Mouse (Mus musculus) gastrocnemius, postnatal 14 days (tissue): Measurements from ENCODE around the gene Cdk12. TPM values are rescaled to one million over a fixed set of nuclear protein-coding genes. Genes with fewer than 3 reads are reported as not detected.

Source experiments
- DNase-seq: peaks from one replicate; pipeline ENCODE4 v3.0.0; 2021; ENCODE audit warnings: mixed read lengths
- intact Hi-C: fragments of 180-260 bp; cut with DNase I; formaldehyde crosslinking; loops from one replicate; pipeline ENCODE4 v1.15.1; 2025; ENCODE audit warnings: low total_unique reads
- total RNA-seq, 2 experiments: library from RNA; stranded (reverse); gene quantifications; 2 replicates each; pipeline ENCODE4 v1.2.3; 2021

Gene Cdk12
- total RNA-seq, 2 experiments from 2014 or later: 14.6 to 17.0 TPM

DNA sequence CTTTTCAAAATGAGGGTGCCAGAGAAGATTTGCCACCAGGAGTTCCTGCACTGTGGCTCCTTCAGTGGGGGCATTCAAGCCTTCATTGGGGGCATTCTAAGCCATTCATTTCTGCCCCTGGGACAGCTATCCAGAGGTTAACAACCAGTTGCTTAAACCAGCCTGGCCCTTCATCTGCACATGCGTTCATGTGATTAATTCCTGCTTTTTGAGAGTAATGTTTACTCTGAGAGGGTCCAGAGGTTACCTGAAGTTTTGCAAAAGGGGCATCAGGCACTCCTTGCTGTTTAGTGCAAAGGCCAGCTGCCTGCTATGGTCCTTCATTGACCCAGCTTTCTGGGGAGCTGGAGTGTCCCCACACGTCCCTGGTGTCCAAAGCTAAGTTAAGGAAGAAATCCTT, 94.1 kb downstream of the Cdk12 start:
- intact Hi-C loops: no loop called here
- DNase-seq: no peak

DNA sequence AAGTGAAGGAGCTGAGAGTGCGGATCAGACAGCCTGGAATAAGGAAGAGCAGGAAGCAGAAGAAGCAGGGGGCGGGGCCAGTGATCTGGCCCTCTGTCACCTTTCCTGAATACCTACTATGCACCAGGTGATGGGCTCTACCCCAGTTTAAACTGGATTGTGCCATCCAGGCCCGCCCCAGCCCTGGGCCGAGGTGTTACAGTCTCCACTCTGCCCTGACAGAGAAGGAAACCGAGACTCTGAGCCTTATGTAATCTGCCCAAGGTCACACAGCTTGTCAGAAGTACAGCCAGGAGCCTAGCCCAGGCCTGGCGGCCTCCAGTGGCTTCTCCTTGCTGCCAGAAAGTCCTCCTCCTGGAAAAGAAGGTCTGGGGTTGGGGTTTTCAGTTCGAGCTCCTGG, 94.9 kb downstream of the Cdk12 start:
- no peak for DNase-seq
- intact Hi-C loops: no loop called here

DNA sequence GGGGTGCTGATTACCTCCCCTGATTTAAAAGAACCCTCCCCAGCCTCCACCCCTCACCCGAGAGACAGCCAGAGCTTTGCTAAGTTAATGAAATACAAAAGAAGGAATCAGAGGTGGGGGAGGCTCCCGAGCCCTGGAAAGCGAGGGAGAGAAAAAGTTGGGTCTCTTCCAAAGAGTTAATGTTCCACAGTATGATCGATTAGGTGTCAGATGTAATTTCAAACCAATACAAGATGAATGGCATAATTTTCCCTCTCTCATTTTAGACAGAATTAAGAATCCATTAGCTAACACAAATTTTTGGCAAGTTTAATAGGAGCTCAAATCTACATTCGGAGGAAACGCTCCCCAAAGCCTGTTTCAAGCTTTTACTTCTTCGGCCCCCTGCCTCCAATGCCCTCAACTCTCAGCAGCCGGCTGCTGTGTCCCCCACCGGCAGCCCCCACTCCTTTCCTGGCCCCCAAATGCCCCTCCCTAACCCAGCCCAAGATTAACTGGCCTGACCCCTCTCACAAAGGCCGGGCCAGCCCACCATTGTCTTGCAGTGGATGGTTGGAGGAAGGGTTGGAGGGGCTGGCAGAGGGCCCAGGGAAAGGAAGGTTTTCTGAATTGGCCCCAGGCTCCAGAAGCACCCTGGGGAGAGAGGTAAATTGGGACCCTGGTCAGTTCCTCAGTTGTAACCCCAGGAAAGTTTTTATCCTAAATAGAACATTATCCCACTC, 95.8 kb downstream of the Cdk12 start:
- intact Hi-C loops: no loop called here
- DNase-seq: no peak

DNA sequence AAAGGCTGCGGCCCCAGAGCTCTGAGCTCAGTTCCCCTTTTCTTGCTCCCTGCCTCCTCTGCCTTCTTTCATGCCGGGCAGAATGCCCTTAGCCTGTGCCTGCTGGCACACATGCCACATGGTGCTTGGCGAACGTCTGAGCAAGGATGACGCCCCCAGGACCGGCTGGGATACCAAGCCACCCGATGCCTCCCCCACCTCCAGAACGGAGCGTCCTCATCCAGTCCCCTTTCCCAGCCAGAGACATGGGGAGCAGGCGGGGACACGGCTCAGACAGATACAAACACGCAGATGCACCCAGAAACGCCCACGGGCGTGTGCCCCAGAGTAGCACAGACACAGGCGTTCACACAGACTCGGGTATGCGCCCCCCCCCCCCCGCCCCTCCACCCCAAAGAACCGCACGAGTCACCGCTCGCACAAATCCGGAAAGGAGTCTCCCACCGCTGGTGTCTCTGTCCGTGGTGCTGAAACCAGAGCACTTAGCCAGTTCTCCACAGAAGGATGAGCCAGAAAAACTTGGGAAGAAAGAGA, 111.0 kb downstream of the Cdk12 start:
- peak; percentile 62 for DNase-seq
- intact Hi-C loops: no loop called here

DNA sequence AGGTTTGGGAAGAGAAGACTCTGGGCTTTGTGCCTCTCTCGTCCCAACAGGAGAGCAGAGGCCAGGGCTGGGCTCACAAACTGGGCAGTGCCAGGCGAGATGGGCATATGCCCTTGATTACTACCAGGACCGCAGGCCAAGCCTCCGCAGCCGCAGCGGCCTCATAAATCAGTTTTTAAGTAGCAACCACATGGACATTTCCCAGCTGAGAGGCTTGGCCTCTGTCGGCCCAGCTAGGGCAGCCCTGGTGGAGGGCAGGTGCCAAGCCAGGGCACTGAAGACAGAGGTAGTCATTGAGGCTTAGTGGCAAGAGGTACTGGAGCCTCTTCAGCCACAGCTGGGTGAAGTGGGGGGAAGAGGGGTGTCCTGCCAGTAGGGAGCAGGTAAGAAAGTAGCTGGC, 114.6 kb downstream of the Cdk12 start:
- DNase-seq: no peak
- intact Hi-C loops: no loop called here

DNA sequence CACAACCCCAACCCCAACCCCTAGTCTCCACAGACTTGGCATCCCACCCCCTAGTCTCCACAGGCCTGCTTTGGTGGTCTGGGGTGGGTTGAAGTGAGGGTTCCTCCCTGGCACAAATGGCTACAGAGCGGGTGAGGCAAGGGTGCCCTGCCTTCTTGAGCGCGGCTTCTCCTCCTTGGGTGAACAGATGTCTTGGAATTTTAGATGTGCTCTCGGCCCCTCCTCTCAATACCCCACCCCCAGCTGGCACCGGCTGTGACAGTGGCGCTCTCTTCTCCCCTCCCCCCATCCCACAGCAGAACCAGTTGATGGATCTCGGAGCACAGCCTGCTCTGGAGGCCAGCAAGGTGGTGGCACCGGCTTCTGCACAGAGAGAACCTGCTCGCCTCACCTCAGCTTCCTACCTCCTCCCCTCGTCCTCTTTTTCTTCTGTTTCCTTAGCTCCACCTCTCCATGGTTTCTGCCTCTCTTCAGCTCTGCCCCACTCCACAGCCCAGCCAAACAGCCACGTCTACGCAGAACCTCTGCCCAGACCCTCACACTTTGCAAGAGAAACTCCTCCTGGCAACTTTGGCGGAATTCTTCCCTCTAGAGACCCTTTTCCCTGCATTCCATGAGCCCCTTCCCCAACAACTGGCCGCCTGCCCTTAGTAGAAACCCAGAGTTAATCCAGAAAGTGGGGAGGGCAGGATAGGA, 115.7 kb downstream of the Cdk12 start:
- intact Hi-C loops: no loop called here
- no peak for DNase-seq

DNA sequence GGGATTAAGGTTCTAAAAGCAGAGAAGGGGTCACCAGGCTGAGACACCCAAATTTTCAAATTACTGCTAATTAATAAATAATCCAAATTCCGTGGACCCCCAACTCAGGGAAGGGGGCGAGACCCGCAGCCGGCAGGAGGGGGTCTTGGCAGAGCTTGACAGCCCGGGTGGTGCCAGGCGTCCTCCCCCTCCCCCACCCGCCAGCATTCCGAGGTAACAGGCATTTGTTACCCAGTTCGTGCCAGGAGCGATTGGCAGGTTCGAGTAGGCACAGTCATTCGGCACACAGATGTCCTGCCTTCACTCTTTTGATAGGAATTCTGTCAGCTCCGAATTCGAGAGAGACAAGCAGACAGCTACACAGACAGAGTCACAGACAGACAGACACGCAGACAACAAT, 116.3 kb downstream of the Cdk12 start:
- no peak for DNase-seq
- intact Hi-C loops: no loop called here

DNA sequence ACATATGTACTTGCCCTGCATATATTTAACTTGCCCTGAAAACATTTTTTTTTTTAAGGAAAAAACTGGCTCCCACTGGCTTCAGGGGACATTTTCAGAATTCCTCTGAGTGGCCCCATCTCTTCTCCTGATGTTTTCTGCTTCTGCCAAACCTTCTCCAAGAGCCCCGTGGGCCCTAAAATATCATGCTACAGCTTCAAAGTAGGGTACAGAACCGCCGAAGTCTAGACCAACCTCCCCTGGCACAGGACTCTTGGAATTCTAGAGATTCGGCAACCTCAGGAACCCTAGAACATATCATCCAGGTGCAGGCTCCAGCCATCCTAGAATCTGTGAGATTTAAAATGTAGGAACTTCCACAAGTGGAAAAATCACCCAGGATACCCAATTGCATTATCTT, 116.7 kb downstream of the Cdk12 start:
- DNase-seq: no peak
- intact Hi-C loops: no loop called here

DNA sequence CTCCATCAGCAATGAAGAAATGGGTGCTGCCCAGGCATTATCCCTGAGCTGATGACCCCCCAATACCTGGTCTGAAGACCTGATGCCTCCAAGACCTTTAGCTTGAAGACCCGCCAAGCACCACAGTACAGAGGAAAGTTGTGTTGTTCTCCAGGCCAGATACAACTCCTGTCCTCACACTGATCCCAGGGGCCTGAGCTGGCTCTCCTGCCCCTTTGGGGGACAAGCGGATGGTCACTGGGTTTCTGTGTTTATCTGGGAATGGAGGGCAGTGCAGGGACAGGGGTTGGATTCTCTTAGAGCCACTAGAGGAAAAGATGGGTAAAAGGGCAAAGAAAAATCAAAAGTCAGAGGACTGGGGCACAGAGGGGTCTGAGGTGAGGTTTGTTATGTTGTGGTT, 117.1 kb downstream of the Cdk12 start:
- DNase-seq: no peak
- intact Hi-C loops: no loop called here

DNA sequence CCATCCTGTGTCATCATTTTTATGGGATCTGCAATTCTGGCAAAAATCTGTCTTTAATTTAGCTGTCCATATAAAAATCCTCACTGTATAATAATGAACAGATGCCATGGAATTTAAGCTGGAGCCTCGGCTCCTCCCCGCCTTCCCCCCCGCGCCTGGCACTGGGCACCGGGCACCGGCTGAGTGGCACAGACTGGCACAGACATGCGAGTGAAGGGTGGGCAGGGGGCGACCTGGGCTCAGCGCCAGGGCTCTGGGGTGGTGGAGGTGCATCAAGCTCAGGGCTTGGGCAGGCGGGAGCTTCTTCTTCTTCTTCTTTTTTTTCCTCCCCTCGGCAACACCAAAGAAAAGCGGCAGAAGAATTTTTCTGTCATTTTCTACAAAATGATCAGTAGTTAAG, 117.5 kb downstream of the Cdk12 start:
- no peak for DNase-seq
- intact Hi-C loops: no loop called here

DNA sequence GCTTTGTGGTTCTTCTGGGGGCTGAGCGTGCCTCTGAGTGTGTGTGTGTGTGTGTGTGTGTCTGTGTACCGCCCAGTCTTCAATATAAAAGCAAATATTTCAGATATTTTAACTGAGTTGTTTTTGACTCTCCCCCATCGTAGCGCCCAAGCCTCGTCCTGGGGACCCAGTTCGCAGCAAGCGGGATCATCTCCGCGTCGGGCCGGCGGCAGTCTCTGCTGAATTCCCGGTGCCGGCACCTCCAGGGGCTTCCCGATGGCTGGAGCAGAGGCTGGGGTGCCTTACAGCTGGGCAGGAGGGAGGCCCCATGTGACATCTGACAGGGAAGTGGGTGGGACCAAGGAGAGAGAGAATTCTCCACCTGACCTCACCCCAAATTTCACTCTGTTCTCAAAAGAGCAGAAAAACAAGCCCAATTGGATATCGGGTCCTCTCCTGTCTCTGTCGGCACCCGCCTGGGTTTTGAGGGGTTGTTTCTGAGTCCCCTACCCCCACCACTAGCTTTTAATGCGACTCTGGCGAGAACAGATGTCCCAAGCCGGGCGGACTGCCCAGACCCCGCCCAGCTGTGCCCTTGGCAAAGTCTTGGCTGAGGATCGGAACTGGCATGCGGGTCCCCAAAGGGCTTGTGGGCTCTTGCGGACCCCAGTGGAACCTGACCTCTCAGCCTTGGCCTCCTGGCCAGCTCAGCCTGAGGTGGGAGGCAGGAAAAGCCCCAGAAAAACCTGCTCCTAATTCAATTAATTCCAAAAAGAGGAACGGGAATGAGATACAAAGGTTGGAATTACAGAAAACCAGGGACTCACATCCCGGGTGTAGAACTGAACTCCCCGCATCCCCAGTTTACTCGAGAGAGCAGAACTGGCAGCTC, 118.2 kb downstream of the Cdk12 start:
- intact Hi-C loops: no loop called here
- no peak for DNase-seq

DNA sequence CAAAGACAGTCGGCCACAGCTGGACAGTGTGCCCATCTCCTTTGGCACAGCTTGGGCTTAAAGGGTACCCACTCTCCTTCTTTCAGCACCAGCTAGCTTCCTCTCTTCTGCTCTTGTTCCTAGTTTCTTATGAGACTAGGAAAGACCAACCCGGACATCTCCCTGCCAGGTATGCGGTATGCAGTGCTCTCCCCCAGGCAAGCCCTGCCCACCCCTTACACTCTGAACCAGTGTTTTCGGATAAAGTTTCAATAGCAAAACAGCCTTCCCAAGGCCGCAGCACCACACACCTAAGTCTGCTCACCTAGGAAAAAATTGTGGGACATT, 118.8 kb downstream of the Cdk12 start:
- no peak for DNase-seq
- intact Hi-C loops: no loop called here

DNA sequence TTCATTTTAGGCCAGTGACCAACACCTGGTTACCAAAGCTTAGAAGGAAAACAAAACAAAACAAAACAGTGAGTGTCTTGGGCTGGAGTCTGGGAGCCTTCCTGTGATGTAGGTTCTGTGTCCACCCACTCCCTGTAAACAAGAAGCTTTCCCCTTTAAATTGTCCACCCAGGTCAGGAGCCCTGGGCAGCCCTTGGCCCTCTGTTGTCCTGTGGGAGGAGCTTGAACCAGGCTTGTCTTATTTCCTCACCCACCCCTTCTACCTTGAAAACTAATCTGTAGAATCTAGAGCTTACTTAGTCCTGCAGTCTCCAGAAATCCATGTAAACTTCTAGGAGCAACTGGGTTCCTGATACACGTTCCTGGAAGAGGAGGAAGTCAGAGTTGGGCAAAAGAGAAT, 119.3 kb downstream of the Cdk12 start:
- DNase-seq: no peak
- intact Hi-C loops: no loop called here

DNA sequence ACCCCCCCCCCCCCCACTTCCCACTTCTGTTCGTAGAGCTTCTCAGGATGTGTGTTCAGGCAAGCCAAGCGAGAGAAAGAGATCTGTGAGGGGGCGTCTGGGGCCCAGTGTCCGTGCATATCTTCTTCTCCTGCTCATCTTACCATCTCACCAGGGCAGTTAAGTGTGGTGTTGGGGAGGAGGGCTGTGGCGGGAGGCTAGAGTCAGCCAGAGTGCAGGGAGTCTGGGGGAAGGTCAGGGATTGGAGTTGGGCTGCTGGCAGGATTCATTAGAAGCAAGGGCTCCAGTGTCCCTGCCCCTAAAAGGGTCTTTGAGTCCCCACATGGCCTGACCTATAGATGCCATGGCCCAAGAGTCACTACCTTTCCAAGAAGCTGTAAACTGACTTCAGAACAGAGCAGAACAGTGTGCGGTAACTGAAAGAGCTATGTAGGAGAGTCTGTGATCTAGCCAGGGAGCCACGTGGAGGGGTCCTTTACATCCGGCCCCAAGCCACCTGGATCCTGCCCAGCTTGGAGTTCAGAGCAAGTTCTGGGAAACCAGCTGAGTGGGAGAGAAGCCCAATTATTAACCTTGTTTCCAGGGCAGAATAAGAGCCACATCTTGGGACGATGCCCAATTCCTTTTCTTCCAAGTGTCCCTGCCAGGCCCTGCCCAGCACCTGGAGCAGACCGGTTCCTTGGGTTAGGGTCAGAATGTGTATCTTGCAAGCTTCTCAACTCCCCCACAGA, 120.4 kb downstream of the Cdk12 start:
- no peak for DNase-seq
- intact Hi-C loops: no loop called here

DNA sequence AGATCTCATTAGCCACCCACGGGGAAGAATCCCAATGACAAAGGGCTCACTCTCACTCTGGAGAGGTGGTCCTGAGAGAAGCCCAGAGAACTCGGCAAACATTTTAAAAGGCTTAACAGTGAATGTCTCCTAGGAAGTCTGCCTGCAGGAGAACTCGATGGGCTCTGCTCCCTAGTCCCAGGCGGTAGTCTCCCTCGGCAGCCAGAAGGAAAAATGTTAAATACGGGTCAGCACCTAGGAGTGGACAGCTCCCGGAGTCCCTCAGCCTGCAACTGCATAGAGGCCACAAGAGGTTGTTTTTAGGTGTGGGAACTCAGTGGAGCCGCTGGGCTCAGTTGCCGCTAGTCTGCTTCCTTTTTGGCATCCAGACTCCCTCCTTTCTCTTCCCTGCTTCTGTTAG, 121.1 kb downstream of the Cdk12 start:
- intact Hi-C loops: no loop called here
- no peak for DNase-seq

DNA sequence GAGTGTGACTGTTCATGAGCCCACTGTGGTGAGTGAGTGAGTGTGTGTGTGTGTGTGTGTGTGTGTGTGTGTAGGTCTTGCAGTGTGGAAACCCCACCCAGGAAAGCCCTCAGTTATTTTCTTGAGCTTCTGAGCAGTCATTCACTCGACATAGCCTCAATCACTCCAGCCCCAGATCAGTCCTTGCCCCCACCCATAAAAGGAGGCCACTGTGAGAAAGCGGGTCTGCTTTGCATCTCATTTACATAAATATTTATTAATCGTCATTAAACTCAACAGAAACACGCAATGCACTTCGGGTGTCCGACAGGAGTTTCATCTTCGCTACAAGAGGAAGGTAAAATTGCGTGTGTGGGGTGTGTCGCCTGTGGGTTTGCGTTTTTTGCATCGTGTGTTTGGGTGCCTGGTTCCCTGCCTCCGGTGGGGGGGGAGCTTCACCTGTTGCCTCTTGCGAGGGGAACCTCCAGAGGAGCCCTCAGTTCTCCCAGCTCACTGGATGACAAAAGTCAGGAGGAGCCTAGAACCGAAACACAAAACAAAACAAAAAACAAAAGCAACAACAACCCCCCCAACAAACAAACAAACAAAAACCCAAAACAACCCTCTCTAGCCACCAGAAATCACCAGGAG, 122.4 kb downstream of the Cdk12 start:
- intact Hi-C loops: no loop called here
- no peak for DNase-seq

DNA sequence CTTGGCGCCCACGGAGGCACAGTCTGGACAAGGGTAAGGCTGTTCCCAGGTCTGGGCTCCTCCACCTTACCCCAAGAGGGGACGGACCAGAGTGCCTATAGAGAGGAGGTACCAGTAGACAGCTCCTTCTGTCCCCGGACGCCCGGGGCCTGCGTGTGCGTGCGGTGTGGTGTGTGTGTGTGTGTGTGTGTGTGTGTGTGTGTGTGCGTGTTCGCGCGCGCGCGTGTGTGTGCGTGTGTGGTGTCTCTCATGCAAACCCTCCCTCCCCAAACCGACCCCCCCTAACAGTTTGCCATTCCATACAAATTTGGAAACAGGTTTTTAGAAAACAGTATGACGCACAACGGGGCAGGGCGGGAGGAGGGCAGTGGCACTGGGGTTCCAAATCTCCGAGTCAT, 123.0 kb downstream of the Cdk12 start:
- intact Hi-C loops: no loop called here

DNA sequence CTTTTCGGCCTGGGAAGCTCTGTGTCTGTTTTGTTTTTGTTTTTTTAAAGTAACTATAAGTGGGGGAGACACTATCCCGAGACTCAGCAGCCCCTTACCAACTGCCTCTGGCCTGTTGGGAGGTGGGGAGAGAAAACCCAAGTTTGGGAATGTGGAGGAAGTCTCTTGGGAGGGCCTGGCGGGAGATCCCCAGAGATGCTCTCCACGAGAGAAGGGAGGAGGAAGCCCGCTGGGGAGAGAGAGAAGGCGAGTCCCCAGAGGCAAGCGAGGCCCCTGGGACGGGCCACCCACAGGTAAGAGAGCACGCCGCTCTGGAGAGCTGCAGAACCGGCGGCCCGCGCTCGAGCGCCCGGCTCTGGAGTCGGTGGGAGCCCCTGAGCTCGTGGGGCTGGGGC, 123.9 kb downstream of the Cdk12 start:
- DNase-seq: no peak
- intact Hi-C loops: no loop called here

More for the DNA sequence above, 123.0 kb downstream of the Cdk12 start:
- no peak for DNase-seq
